Mouse (Mus musculus) lung, adult 2 months (tissue): ENCODE measurements around the gene Oscp1.

ENCODE experiments used
- CTCF ChIP-seq: fragments of 200-500 bp; IDR thresholded peaks from 2 replicates; pipeline ENCODE4 v1.5.1; 2011; ENCODE audit warnings: mild to moderate bottlenecking, low read length, control low read depth; ENCODE audit not compliant: insufficient read depth
- POLR2A ChIP-seq: fragments of 200-500 bp; IDR thresholded peaks from 2 replicates; pipeline ENCODE4 v1.6.1; 2011; ENCODE audit warnings: low read depth, mild to moderate bottlenecking, control low read depth, low read length, borderline replicate concordance; ENCODE audit errors: extremely low read depth

- TF ChIP-seq POLR2A = no peak
- TF ChIP-seq CTCF = no peak
Observed at GRCm38 (mm10) chr4:126058997-126059362, 615 bp downstream of the Oscp1 start.
